Mouse (Mus musculus) ES-E14 (cell line): ENCODE data around the gene Emd. TPM values are rescaled to one million over a fixed set of nuclear protein-coding genes. Genes with fewer than 3 reads are reported as not detected.

Experiments
- DNase-seq: peaks from one replicate; pipeline ENCODE4 v3.0.0-alpha.2; 2013; ENCODE audit warnings: low read depth, low spot score
- H3K27ac ChIP-seq: 2 replicates; pipeline ENCODE4 v1.5.1; 2012; ENCODE audit warnings: low read depth, mild to moderate bottlenecking, low read length, moderate library complexity, mixed read lengths; ENCODE audit not compliant: poor library complexity, insufficient read depth, severe bottlenecking
- H3K36me3 ChIP-seq: 2 replicates; pipeline ENCODE4 v1.6.1; 2012; ENCODE audit warnings: mild to moderate bottlenecking, low read length, moderate library complexity, mixed read lengths; ENCODE audit not compliant: control insufficient read depth, poor library complexity, insufficient read depth, severe bottlenecking
- H3K4me1 ChIP-seq, 2 experiments: fragments of 150-350 bp in 1 of 2; sonication (generic) in 1 of 2; 2 replicates each; pipeline ENCODE4 v1.6.1; 2012; ENCODE audit warnings: low read length in 2 of 2, mild to moderate bottlenecking in 1 of 2, mixed read lengths in 1 of 2; ENCODE audit not compliant: control insufficient read depth in 2 of 2, insufficient read depth in 2 of 2, poor library complexity in 1 of 2
- H3K4me3 ChIP-seq, 2 experiments: fragments of 150-350 bp in 1 of 2; sonication (generic) in 1 of 2; 2 replicates each; pipeline ENCODE4 v1.5.1; 2012; ENCODE audit warnings: low read length in 2 of 2, low read depth in 1 of 2, mild to moderate bottlenecking in 1 of 2, mixed read lengths in 1 of 2; ENCODE audit not compliant: insufficient read depth in 1 of 2, poor library complexity in 1 of 2, severe bottlenecking in 1 of 2
- H3K9ac ChIP-seq: 2 replicates; pipeline ENCODE4 v1.6.1; 2012; ENCODE audit warnings: low read depth, mild to moderate bottlenecking, low read length, mixed read lengths; ENCODE audit not compliant: poor library complexity, insufficient read depth, severe bottlenecking
- H3K9me3 ChIP-seq: fragments of 150-350 bp; sonication (generic); 2 replicates; pipeline ENCODE4 v1.6.1; 2012; ENCODE audit warnings: low read depth, mild to moderate bottlenecking, low read length; ENCODE audit not compliant: control insufficient read depth, insufficient read depth
- CHD2 ChIP-seq: IDR thresholded peaks from 2 replicates; pipeline ENCODE4 v1.6.1; 2014; ENCODE audit warnings: mild to moderate bottlenecking, low read depth, low read length, inconsistent platforms
- HCFC1 ChIP-seq: IDR thresholded peaks from 2 replicates; pipeline ENCODE4 v1.6.1; 2012; ENCODE audit warnings: low read length, inconsistent platforms, borderline replicate concordance; ENCODE audit not compliant: insufficient read depth
- MAFK ChIP-seq: IDR thresholded peaks from 2 replicates; pipeline ENCODE4 v1.6.1; 2014; ENCODE audit warnings: mild to moderate bottlenecking, low read depth, low read length, inconsistent platforms; ENCODE audit not compliant: insufficient read depth
- ZC3H11A ChIP-seq: IDR thresholded peaks from 2 replicates; pipeline ENCODE4 v1.6.1; 2012; ENCODE audit warnings: low read depth, mild to moderate bottlenecking, inconsistent platforms, low read length, borderline replicate concordance
- ZNF384 ChIP-seq: IDR thresholded peaks from 2 replicates; pipeline ENCODE4 v1.6.1; 2012; ENCODE audit warnings: low read depth, low read length, inconsistent platforms
- in situ Hi-C, 2 experiments: fragments of 600-800 bp; cut with MboI; formaldehyde crosslinking; loops; one replicate each; pipeline ENCODE4 v1.15.1; 2025; ENCODE audit warnings: low sequenced_read_pairs in 2 of 2, inconsistent platforms in 1 of 2; ENCODE audit not compliant: unreplicated experiment in 2 of 2
- total RNA-seq: library from RNA; depleted of rRNA; stranded (reverse); fragments of 300-350 nt; gene quantifications from 2 replicates; pipeline ENCODE4 v1.2.3, GENCODE M21; 2012

Emd gene
- total RNA-seq, 1 experiment = 59.0 TPM

DNA sequence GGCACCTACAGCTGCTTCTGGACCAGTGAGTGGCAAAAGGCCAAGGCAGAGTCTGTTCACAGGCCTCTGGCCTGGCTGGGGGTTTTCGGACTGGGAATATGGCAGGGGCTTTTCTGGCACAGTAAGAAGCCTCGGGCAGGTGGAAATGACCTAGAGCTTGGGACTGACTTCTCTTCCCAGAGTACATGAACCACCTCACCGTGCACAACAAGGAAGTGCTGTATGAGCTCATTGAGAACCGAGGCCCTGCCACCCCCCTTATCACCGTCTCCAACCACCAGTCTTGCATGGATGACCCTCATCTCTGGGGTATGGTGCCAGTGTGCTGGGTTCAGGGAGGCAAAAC is 28.6 kb downstream of the Emd start:
- in situ Hi-C loops = no loop called here
- Histone ChIP-seq H3K4me3 (peak overlapping the region; percentile 83 to 93), H3K4me1 (no peaks in the 10 kb centered on the region), H3K27ac (no peak overlapping the region), H3K9ac (peak overlapping the region; percentile 80), H3K36me3 (peaks cover 1% of the 10 kb centered on the region; the same call in 1 of the 2 replicates), H3K9me3 (no peaks in the 10 kb centered on the region)
- TF ChIP-seq HCFC1 (no peak), CHD2 (no peak), MAFK (no peak), ZC3H11A (no peak), ZNF384 (no peak)
- DNase-seq = no peak

DNA sequence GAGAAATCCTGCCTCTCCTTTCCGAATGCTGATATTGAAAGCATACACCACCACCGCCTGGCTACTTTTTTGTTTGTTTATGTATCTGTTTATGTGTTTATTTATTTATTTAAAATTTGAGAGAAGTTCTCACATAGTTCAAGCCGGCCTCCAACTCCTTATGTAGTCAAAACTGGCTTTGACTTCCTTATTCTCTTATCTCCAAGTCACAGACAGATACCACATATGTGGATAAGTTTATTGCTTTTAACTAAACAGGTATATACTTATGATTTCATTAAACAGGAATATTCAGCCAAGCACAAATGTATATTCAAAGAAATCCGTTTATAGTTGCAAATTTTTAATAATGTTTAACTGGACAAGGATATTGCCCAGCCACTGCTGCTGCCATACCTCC is 38.9 kb downstream of the Emd start:
- DNase-seq = no peak
- Histone ChIP-seq H3K36me3 (no peaks in the 10 kb centered on the region), H3K27ac (no peak overlapping the region), H3K9ac (no peak overlapping the region), H3K4me1 (no peaks in the 10 kb centered on the region), H3K9me3 (no peaks in the 10 kb centered on the region), H3K4me3 (no peak overlapping the region)
- TF ChIP-seq ZC3H11A (no peak), MAFK (no peak), HCFC1 (no peak), ZNF384 (no peak), CHD2 (no peak)
- in situ Hi-C loops = no loop called here

DNA sequence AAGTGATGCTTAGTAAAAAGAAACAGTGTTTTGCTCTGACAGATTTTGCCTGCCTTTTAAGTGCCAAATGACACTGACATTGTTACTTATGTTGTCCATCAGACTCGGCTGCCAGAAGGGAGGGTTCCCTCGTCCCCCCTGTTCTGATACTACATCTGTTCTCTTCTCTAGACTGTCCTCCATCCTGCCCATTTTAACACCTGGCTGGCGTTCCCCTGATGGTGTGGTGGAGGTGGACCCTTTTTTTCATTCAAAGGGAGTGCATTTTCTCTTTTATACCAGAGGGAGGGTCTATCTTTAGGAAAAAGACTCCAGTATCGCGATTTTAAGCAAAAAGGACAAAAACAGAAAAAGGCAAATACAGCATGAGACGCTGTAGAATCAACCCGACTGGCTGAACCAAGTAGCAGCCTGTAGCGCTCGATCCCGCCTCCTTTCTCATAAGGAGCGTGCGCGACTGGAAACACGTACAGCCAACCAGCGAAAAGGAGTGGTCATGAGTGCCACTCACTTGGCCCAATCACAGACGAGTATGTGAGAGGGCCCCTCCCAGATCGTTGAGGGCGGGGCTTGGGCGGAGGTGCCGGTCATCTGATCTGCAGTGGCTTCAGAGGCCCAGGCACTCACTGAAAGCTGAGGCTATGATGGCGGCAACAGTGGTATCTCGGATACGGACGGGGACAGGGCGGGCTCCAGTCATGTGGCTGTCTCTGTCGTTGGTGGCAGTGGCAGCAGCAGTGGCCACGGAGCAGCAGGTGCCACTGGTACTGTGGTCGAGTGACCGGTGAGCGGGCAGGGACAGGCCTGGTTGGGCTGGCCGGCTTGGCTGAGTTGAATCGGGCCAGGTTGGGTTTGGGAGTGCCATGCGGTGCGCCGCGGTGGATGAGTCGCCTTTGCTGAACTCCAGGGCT is 42.3 kb downstream of the Emd start, which contains the start of gene Atp6ap1:
Gene Atp6ap1, plus strand, starts transcription at position 560 of the 911 bp plus-strand sequence.
- Histone ChIP-seq H3K4me3 (peak within 1 kb of the TSS; percentile 90 to 96), H3K9ac (peak within 1 kb of the TSS; percentile 92), H3K4me1 (peaks cover 0 to 2% of the 10 kb centered on the region in 2 experiments; a peak in 1 of 4 replicates), H3K27ac (peak within 1 kb of the TSS; percentile 36), H3K36me3 (peaks cover 10% of the 10 kb centered on the region), H3K9me3 (no peaks in the 10 kb centered on the region)
- no peak for TF ChIP-seq ZNF384
- no peak for TF ChIP-seq HCFC1
- peak; percentile 80; the same call in 1 of the 2 replicates for TF ChIP-seq CHD2
- no peak for TF ChIP-seq MAFK
- DNase-seq = peak; percentile 78
- in situ Hi-C loops = no loop called here

DNA sequence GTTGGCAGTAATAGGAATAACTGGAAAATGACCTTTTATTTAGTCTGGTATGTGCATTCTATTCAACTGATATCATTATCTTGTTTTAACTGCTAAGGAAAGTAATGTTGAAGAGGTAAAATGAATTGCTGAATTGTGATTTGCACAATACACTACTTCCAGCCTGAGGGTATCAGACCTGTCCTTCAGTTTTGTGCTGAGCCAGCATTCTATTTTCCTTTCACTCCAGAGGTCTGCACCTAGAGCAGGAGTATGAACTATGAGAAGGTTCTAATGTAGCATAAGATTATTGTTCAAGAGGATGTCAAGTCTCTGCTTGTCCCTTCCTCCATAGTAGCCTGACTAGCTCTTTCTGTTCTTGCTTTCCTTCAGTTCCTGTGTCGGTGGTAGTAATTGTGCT is 43.9 kb downstream of the Emd start:
- Histone ChIP-seq H3K9ac (no peak overlapping the region), H3K36me3 (peaks cover 14% of the 10 kb centered on the region), H3K27ac (no peak overlapping the region), H3K4me1 (peaks cover 0 to 2% of the 10 kb centered on the region in 2 experiments; a peak in 1 of 4 replicates), H3K4me3 (no peak overlapping the region), H3K9me3 (no peaks in the 10 kb centered on the region)
- no peak for DNase-seq
- peak; percentile 27; the same call in 1 of the 2 replicates for TF ChIP-seq ZNF384
- peak; percentile 76 for TF ChIP-seq MAFK
- no peak for TF ChIP-seq CHD2
- in situ Hi-C loops = no loop called here
